Mouse (Mus musculus): Measurements from ENCODE around the gene Igf1r. TPM values are rescaled to one million over a fixed set of nuclear protein-coding genes. Genes with fewer than 3 reads are reported as not detected.
A peak's percentile ranks its signal among the peaks of the same experiment; 100 is the strongest.

Gene Igf1r
- polyA plus RNA-seq, 1 experiment from 2014 or later = 6.8 TPM

- TF ChIP-seq EP300 (optimal IDR thresholded peaks at IDR 0.05) (no peak), CTCF (IDR thresholded peaks at IDR 0.05; ENCODE audit: low read depth) (no peak)
- peak; percentile 36 for DNase-seq (ENCODE audit: low spot score)
- no peak overlapping the region for H3K27ac ChIP-seq (replicated peaks)
- H3K4me2 ChIP-seq (replicated peaks; ENCODE audit: low read depth) = peak overlapping the region; percentile 62
- no peaks in the 10 kb centered on the region for H3K4me1 ChIP-seq (replicated peaks; ENCODE audit: control insufficient read depth, insufficient read depth)
- H3K27me3 ChIP-seq (ENCODE audit: control insufficient read depth, insufficient read depth, low read length) = no peaks in the 10 kb centered on the region
- peak; percentile 29; the same call in 1 of the 2 replicates for ATAC-seq (ENCODE audit: low FRiP score, low TSS enrichment)
- H3K9ac ChIP-seq (ENCODE audit: low read length) = peak overlapping the region; percentile 41; the same call in 1 of the 2 replicates
- H3K4me3 ChIP-seq (ENCODE audit: low read depth, low read length) = peak overlapping the region; percentile 29
- no peaks in the 10 kb centered on the region for H3K9me3 ChIP-seq (ENCODE audit: control insufficient read depth, low read length)
- no peaks in the 10 kb centered on the region for H3K36me3 ChIP-seq (ENCODE audit: control insufficient read depth, insufficient read depth, low read length)
- 15% methylated on average over 34 of the region's 36 CpGs for WGBS
Observed at GRCm38 (mm10) chr7:68275838-68276731, 323.5 kb downstream of the Igf1r start.

- Histone ChIP-seq H3K4me1 (replicated peaks; ENCODE audit: control insufficient read depth, insufficient read depth) (no peaks in the 10 kb centered on the region), H3K36me3 (ENCODE audit: control insufficient read depth, insufficient read depth, low read length) (no peaks in the 10 kb centered on the region), H3K27ac (replicated peaks) (no peak overlapping the region), H3K27me3 (ENCODE audit: control insufficient read depth, insufficient read depth, low read length) (no peaks in the 10 kb centered on the region), H3K4me2 (replicated peaks; ENCODE audit: low read depth) (no peak overlapping the region), H3K4me3 (ENCODE audit: low read depth, low read length) (no peak overlapping the region), H3K9me3 (ENCODE audit: control insufficient read depth, low read length) (no peaks in the 10 kb centered on the region), H3K9ac (ENCODE audit: low read length) (no peak overlapping the region)
- TF ChIP-seq EP300 (optimal IDR thresholded peaks at IDR 0.05) (no peak), CTCF (IDR thresholded peaks at IDR 0.05; ENCODE audit: low read depth) (no peak)
- 52% methylated on average over 11 of the region's 11 CpGs for WGBS
- ATAC-seq (ENCODE audit: low FRiP score, low TSS enrichment) (no peak), DNase-seq (ENCODE audit: low spot score) (no peak)
Observed at GRCm38 (mm10) chr7:68277054-68277896, 324.6 kb downstream of the Igf1r start.

GRCm38 (mm10) chr7:68277897-68278270 lies 325.3 kb downstream of the Igf1r start:
- Histone ChIP-seq H3K36me3 (ENCODE audit: control insufficient read depth, insufficient read depth, low read length) (no peaks in the 10 kb centered on the region), H3K27me3 (ENCODE audit: control insufficient read depth, insufficient read depth, low read length) (no peaks in the 10 kb centered on the region), H3K4me2 (replicated peaks; ENCODE audit: low read depth) (no peak overlapping the region), H3K9me3 (ENCODE audit: control insufficient read depth, low read length) (no peaks in the 10 kb centered on the region), H3K4me1 (replicated peaks; ENCODE audit: control insufficient read depth, insufficient read depth) (no peaks in the 10 kb centered on the region), H3K4me3 (ENCODE audit: low read depth, low read length) (no peak overlapping the region), H3K9ac (ENCODE audit: low read length) (no peak overlapping the region), H3K27ac (replicated peaks) (no peak overlapping the region)
- DNase-seq (ENCODE audit: low spot score) (no peak), ATAC-seq (ENCODE audit: low FRiP score, low TSS enrichment) (no peak)
- 67% methylated on average over 4 of the region's 4 CpGs for WGBS
- TF ChIP-seq CTCF (IDR thresholded peaks at IDR 0.05; ENCODE audit: low read depth) = no peak
- TF ChIP-seq EP300 (optimal IDR thresholded peaks at IDR 0.05) = no peak

GRCm38 (mm10) chr7:68278385-68278784 lies 325.8 kb downstream of the Igf1r start:
- Histone ChIP-seq H3K36me3 (ENCODE audit: control insufficient read depth, insufficient read depth, low read length) (no peaks in the 10 kb centered on the region), H3K4me1 (replicated peaks; ENCODE audit: control insufficient read depth, insufficient read depth) (no peaks in the 10 kb centered on the region), H3K4me2 (replicated peaks; ENCODE audit: low read depth) (no peak overlapping the region), H3K27ac (replicated peaks) (no peak overlapping the region), H3K9me3 (ENCODE audit: control insufficient read depth, low read length) (no peaks in the 10 kb centered on the region), H3K4me3 (ENCODE audit: low read depth, low read length) (no peak overlapping the region), H3K9ac (ENCODE audit: low read length) (no peak overlapping the region), H3K27me3 (ENCODE audit: control insufficient read depth, insufficient read depth, low read length) (no peaks in the 10 kb centered on the region)
- ATAC-seq (ENCODE audit: low FRiP score, low TSS enrichment) = no peak
- no peak for DNase-seq (ENCODE audit: low spot score)
- no peak for TF ChIP-seq EP300 (optimal IDR thresholded peaks at IDR 0.05)
- WGBS = 97% methylated on average over 6 of the region's 6 CpGs

- H3K36me3 ChIP-seq (ENCODE audit: control insufficient read depth, insufficient read depth, low read length) = no peaks in the 10 kb centered on the region
- no peak overlapping the region for H3K4me2 ChIP-seq (replicated peaks; ENCODE audit: low read depth)
- no peaks in the 10 kb centered on the region for H3K4me1 ChIP-seq (replicated peaks; ENCODE audit: control insufficient read depth, insufficient read depth)
- TF ChIP-seq EP300 (optimal IDR thresholded peaks at IDR 0.05) = no peak
- TF ChIP-seq CTCF (IDR thresholded peaks at IDR 0.05; ENCODE audit: low read depth) = no peak
- 71% methylated on average over 6 of the region's 6 CpGs for WGBS
- no peak overlapping the region for H3K27ac ChIP-seq (replicated peaks)
- H3K4me3 ChIP-seq (ENCODE audit: low read depth, low read length) = no peak overlapping the region
- no peak overlapping the region for H3K9ac ChIP-seq (ENCODE audit: low read length)
- ATAC-seq (ENCODE audit: low FRiP score, low TSS enrichment) (no peak), DNase-seq (ENCODE audit: low spot score) (no peak)
- H3K27me3 ChIP-seq (ENCODE audit: control insufficient read depth, insufficient read depth, low read length) = no peaks in the 10 kb centered on the region
- H3K9me3 ChIP-seq (ENCODE audit: control insufficient read depth, low read length) = no peaks in the 10 kb centered on the region
Observed at GRCm38 (mm10) chr7:68278908-68279307, 326.3 kb downstream of the Igf1r start.
